Mouse (Mus musculus): ENCODE measurements around the gene Ralbp1. TPM values are rescaled to one million over a fixed set of nuclear protein-coding genes. Genes with fewer than 3 reads are reported as not detected.

Ralbp1 gene
- 47.6 and 47.7 TPM in 2 replicates for polyA plus RNA-seq (2014; fragmentation: Nextera tagmentation; extraction: Ambion mirVana)

GRCm38 (mm10) chr17:65885697-65886529 is at the start of gene Ralbp1:
Ralbp1 (minus strand) TSS chr17:65885798.
- Histone ChIP-seq H3K36me3 (ENCODE audit: control insufficient read depth, insufficient read depth, low read length) (no peaks in the 10 kb centered on the region), H3K4me3 (ENCODE audit: low read depth, low read length) (peak within 1 kb of the TSS; percentile 91), H3K9me3 (ENCODE audit: control insufficient read depth, low read length) (no peaks in the 10 kb centered on the region), H3K27ac (ENCODE audit: low read depth, low read length) (peak within 1 kb of the TSS; percentile 91), H3K27me3 (ENCODE audit: control insufficient read depth, insufficient read depth, low read length) (no peaks in the 10 kb centered on the region), H3K4me1 (replicated peaks; ENCODE audit: control insufficient read depth, insufficient read depth, low read length) (peaks cover 8% of the 10 kb centered on the region), H3K4me2 (replicated peaks; ENCODE audit: low read depth, low read length) (peak within 1 kb of the TSS; percentile 88), H3K9ac (ENCODE audit: low read depth, low read length) (peak within 1 kb of the TSS; percentile 82)
- WGBS: 12% methylated on average over 14 of the region's 14 CpGs
- peak; percentile 57 for DNase-seq (ENCODE audit: low spot score)
- ATAC-seq (ENCODE audit: low FRiP score): 0 out of 2 replicates have a peak, but pooled peaks have one; percentile 1

GRCm38 (mm10) chr17:65933741-65934140 is 48.1 kb upstream of the Ralbp1 start:
- no peaks in the 10 kb centered on the region for H3K9me3 ChIP-seq (ENCODE audit: control insufficient read depth, low read length)
- no peak overlapping the region for H3K27ac ChIP-seq (ENCODE audit: low read depth, low read length)
- WGBS: 95% methylated on average over 2 of the region's 2 CpGs
- ATAC-seq (ENCODE audit: low FRiP score): no peak
- no peaks in the 10 kb centered on the region for H3K27me3 ChIP-seq (ENCODE audit: control insufficient read depth, insufficient read depth, low read length)
- DNase-seq (ENCODE audit: low spot score): no peak
- no peak overlapping the region for H3K4me2 ChIP-seq (replicated peaks; ENCODE audit: low read depth, low read length)
- H3K4me3 ChIP-seq (ENCODE audit: low read depth, low read length): no peak overlapping the region
- peaks cover 5% of the 10 kb centered on the region for H3K36me3 ChIP-seq (ENCODE audit: control insufficient read depth, insufficient read depth, low read length)
- 0 out of 2 replicates have a peak, but pooled peaks cover 2% of the 10 kb centered on the region for H3K4me1 ChIP-seq (replicated peaks; ENCODE audit: control insufficient read depth, insufficient read depth, low read length)
- H3K9ac ChIP-seq (ENCODE audit: low read depth, low read length): no peak overlapping the region

GRCm38 (mm10) chr17:65931525-65931924 is 45.9 kb upstream of the Ralbp1 start:
- peaks cover 2% of the 10 kb centered on the region; the same call in 1 of the 2 replicates for H3K36me3 ChIP-seq (ENCODE audit: control insufficient read depth, insufficient read depth, low read length)
- H3K4me2 ChIP-seq (replicated peaks; ENCODE audit: low read depth, low read length): no peak overlapping the region
- no peaks in the 10 kb centered on the region for H3K9me3 ChIP-seq (ENCODE audit: control insufficient read depth, low read length)
- peak; percentile 61; the same call in 1 of the 2 replicates for ATAC-seq (ENCODE audit: low FRiP score)
- H3K4me1 ChIP-seq (replicated peaks; ENCODE audit: control insufficient read depth, insufficient read depth, low read length): 0 out of 2 replicates have a peak, but pooled peaks cover 2% of the 10 kb centered on the region
- no peak overlapping the region for H3K4me3 ChIP-seq (ENCODE audit: low read depth, low read length)
- H3K9ac ChIP-seq (ENCODE audit: low read depth, low read length): no peak overlapping the region
- no peaks in the 10 kb centered on the region for H3K27me3 ChIP-seq (ENCODE audit: control insufficient read depth, insufficient read depth, low read length)
- peak; percentile 49 for DNase-seq (ENCODE audit: low spot score)
- H3K27ac ChIP-seq (ENCODE audit: low read depth, low read length): peak overlapping the region; percentile 2; the same call in 1 of the 2 replicates
- 50% methylated on average over 6 of the region's 6 CpGs for WGBS

GRCm38 (mm10) chr17:65930960-65931359 is 45.4 kb upstream of the Ralbp1 start:
- no peak overlapping the region for H3K9ac ChIP-seq (ENCODE audit: low read depth, low read length)
- H3K27me3 ChIP-seq (ENCODE audit: control insufficient read depth, insufficient read depth, low read length): no peaks in the 10 kb centered on the region
- H3K36me3 ChIP-seq (ENCODE audit: control insufficient read depth, insufficient read depth, low read length): peaks cover 2% of the 10 kb centered on the region; the same call in 1 of the 2 replicates
- no peak; the same call in 1 of the 2 replicates for ATAC-seq (ENCODE audit: low FRiP score)
- no peak overlapping the region for H3K27ac ChIP-seq (ENCODE audit: low read depth, low read length)
- 87% methylated on average over 6 of the region's 6 CpGs for WGBS
- H3K4me2 ChIP-seq (replicated peaks; ENCODE audit: low read depth, low read length): no peak overlapping the region
- H3K4me1 ChIP-seq (replicated peaks; ENCODE audit: control insufficient read depth, insufficient read depth, low read length): 0 out of 2 replicates have a peak, but pooled peaks cover 2% of the 10 kb centered on the region
- H3K4me3 ChIP-seq (ENCODE audit: low read depth, low read length): no peak overlapping the region
- DNase-seq (ENCODE audit: low spot score): no peak
- no peaks in the 10 kb centered on the region for H3K9me3 ChIP-seq (ENCODE audit: control insufficient read depth, low read length)

- Histone ChIP-seq H3K4me2 (replicated peaks; ENCODE audit: low read depth, low read length) (no peak overlapping the region), H3K36me3 (ENCODE audit: control insufficient read depth, insufficient read depth, low read length) (peaks cover 2% of the 10 kb centered on the region; the same call in 1 of the 2 replicates), H3K9me3 (ENCODE audit: control insufficient read depth, low read length) (no peaks in the 10 kb centered on the region), H3K27me3 (ENCODE audit: control insufficient read depth, insufficient read depth, low read length) (no peaks in the 10 kb centered on the region), H3K27ac (ENCODE audit: low read depth, low read length) (no peak overlapping the region), H3K4me1 (replicated peaks; ENCODE audit: control insufficient read depth, insufficient read depth, low read length) (0 out of 2 replicates have a peak, but pooled peaks cover 2% of the 10 kb centered on the region), H3K9ac (ENCODE audit: low read depth, low read length) (no peak overlapping the region), H3K4me3 (ENCODE audit: low read depth, low read length) (no peak overlapping the region)
- no peak for DNase-seq (ENCODE audit: low spot score)
- 89% methylated on average over 7 of the region's 7 CpGs for WGBS
- no peak for ATAC-seq (ENCODE audit: low FRiP score)
These were observed 44.7 kb upstream of the Ralbp1 start for GRCm38 (mm10) chr17:65930158-65930826.

- DNase-seq (ENCODE audit: low spot score): no peak
- Histone ChIP-seq H3K9ac (ENCODE audit: low read depth, low read length) (no peak overlapping the region), H3K4me2 (replicated peaks; ENCODE audit: low read depth, low read length) (no peak overlapping the region), H3K36me3 (ENCODE audit: control insufficient read depth, insufficient read depth, low read length) (peaks cover 2% of the 10 kb centered on the region; the same call in 1 of the 2 replicates), H3K27me3 (ENCODE audit: control insufficient read depth, insufficient read depth, low read length) (no peaks in the 10 kb centered on the region), H3K9me3 (ENCODE audit: control insufficient read depth, low read length) (no peaks in the 10 kb centered on the region), H3K4me3 (ENCODE audit: low read depth, low read length) (no peak overlapping the region), H3K4me1 (replicated peaks; ENCODE audit: control insufficient read depth, insufficient read depth, low read length) (0 out of 2 replicates have a peak, but pooled peaks cover 2% of the 10 kb centered on the region), H3K27ac (ENCODE audit: low read depth, low read length) (no peak overlapping the region)
- no peak for ATAC-seq (ENCODE audit: low FRiP score)
- 91% methylated on average over 22 of the region's 22 CpGs for WGBS
These were observed 43.9 kb upstream of the Ralbp1 start for GRCm38 (mm10) chr17:65929319-65929978.

GRCm38 (mm10) chr17:65927077-65927476 is 41.5 kb upstream of the Ralbp1 start:
- no peaks in the 10 kb centered on the region for H3K36me3 ChIP-seq (ENCODE audit: control insufficient read depth, insufficient read depth, low read length)
- no peak overlapping the region for H3K4me3 ChIP-seq (ENCODE audit: low read depth, low read length)
- H3K9me3 ChIP-seq (ENCODE audit: control insufficient read depth, low read length): no peaks in the 10 kb centered on the region
- 0 out of 2 replicates have a peak, but pooled peaks cover 2% of the 10 kb centered on the region for H3K4me1 ChIP-seq (replicated peaks; ENCODE audit: control insufficient read depth, insufficient read depth, low read length)
- no peak overlapping the region for H3K9ac ChIP-seq (ENCODE audit: low read depth, low read length)
- ATAC-seq (ENCODE audit: low FRiP score) (no peak), DNase-seq (ENCODE audit: low spot score) (no peak)
- H3K4me2 ChIP-seq (replicated peaks; ENCODE audit: low read depth, low read length): no peak overlapping the region
- H3K27ac ChIP-seq (ENCODE audit: low read depth, low read length): no peak overlapping the region
- H3K27me3 ChIP-seq (ENCODE audit: control insufficient read depth, insufficient read depth, low read length): no peaks in the 10 kb centered on the region
- WGBS: 79% methylated on average over 4 of the region's 4 CpGs

- no peak for DNase-seq (ENCODE audit: low spot score)
- Histone ChIP-seq H3K36me3 (ENCODE audit: control insufficient read depth, insufficient read depth, low read length) (no peaks in the 10 kb centered on the region), H3K27me3 (ENCODE audit: control insufficient read depth, insufficient read depth, low read length) (no peaks in the 10 kb centered on the region), H3K4me1 (replicated peaks; ENCODE audit: control insufficient read depth, insufficient read depth, low read length) (no peaks in the 10 kb centered on the region), H3K9ac (ENCODE audit: low read depth, low read length) (no peak overlapping the region), H3K4me3 (ENCODE audit: low read depth, low read length) (no peak overlapping the region), H3K27ac (ENCODE audit: low read depth, low read length) (no peak overlapping the region), H3K4me2 (replicated peaks; ENCODE audit: low read depth, low read length) (no peak overlapping the region), H3K9me3 (ENCODE audit: control insufficient read depth, low read length) (no peaks in the 10 kb centered on the region)
- ATAC-seq (ENCODE audit: low FRiP score): no peak
- WGBS: 78% methylated on average over 5 of the region's 5 CpGs
These were observed 38.6 kb upstream of the Ralbp1 start for GRCm38 (mm10) chr17:65924218-65924617.
